Mouse (Mus musculus) thymus, postnatal 4 days (tissue): Measurements from ENCODE around the gene Maml3.

ENCODE experiments used
- DNase-seq: peaks from one replicate; pipeline ENCODE4 v3.0.0; 2021

Maml3 gene

GRCm38 (mm10) chr3:51697931-51698330 is 406.9 kb downstream of the Maml3 start:
- DNase-seq: no peak

GRCm38 (mm10) chr3:51695713-51696112 is 409.2 kb downstream of the Maml3 start:
- DNase-seq: no peak

- no peak for DNase-seq
These were observed 410.3 kb downstream of the Maml3 start for GRCm38 (mm10) chr3:51694576-51694975.

- no peak for DNase-seq
These were observed 411.7 kb downstream of the Maml3 start for GRCm38 (mm10) chr3:51693196-51693595.

- no peak for DNase-seq
These were observed 416.2 kb downstream of the Maml3 start for GRCm38 (mm10) chr3:51688725-51689124.

- DNase-seq: no peak
These were observed 418.1 kb downstream of the Maml3 start for GRCm38 (mm10) chr3:51686791-51687190.

GRCm38 (mm10) chr3:51686316-51686715 is 418.6 kb downstream of the Maml3 start:
- no peak for DNase-seq

- no peak for DNase-seq
These were observed 419.3 kb downstream of the Maml3 start for GRCm38 (mm10) chr3:51685539-51685938.

- no peak for DNase-seq
These were observed 429.9 kb downstream of the Maml3 start for GRCm38 (mm10) chr3:51674963-51675362.

DNA sequence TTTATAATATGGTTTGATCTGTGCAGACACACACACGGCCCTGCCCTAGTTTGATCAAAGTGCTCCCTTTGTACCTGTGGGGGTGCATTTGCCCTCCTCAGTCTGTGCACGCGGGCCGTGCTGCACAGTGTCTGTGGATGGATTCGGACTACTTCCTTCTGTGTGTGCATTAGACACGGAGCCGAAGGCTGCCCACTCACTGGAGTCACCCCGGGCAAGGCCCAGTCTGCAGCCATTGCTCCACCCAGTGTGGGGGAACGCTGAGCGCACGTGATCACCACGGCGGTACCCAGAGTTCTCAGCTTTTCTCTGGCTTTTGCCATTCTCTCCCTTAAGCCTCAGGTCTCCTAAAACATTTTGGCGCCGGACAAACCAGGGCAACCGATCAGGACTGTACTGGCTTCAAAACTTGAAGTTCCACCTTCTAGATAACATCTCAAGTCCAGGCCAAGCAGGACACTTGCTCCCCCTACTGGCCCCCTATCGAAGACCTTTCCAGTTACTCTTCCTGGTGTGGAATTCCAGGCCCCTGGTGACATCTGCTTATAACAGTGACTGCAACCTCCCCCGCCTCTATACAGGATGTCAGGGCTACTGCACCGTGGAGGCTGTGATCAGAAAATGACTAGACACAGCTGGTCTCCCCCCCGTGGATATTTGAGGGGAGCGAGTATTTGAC is 431.3 kb downstream of the Maml3 start:
- peak; percentile 57 for DNase-seq

GRCm38 (mm10) chr3:51672631-51673030 is 432.2 kb downstream of the Maml3 start:
- DNase-seq: no peak

DNA sequence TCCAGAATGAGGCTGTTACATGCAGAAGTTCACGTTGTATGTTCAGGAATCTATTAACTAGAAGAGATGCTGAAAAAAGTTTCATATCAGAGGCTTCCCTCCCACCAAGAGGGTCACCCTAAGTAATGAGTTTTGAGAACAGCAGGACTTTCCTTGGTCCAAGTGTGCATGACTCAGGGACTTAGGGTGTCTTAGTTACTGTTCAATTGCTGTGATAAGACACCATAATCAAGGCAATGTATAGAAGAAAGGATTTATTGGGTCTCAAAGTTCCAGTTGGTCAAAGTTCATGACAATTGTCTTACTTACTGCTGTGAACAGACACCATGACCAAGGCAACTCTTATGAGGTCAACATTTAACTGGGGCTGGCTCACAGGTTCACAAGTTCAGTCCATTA is 433.8 kb downstream of the Maml3 start:
- DNase-seq: no peak

DNA sequence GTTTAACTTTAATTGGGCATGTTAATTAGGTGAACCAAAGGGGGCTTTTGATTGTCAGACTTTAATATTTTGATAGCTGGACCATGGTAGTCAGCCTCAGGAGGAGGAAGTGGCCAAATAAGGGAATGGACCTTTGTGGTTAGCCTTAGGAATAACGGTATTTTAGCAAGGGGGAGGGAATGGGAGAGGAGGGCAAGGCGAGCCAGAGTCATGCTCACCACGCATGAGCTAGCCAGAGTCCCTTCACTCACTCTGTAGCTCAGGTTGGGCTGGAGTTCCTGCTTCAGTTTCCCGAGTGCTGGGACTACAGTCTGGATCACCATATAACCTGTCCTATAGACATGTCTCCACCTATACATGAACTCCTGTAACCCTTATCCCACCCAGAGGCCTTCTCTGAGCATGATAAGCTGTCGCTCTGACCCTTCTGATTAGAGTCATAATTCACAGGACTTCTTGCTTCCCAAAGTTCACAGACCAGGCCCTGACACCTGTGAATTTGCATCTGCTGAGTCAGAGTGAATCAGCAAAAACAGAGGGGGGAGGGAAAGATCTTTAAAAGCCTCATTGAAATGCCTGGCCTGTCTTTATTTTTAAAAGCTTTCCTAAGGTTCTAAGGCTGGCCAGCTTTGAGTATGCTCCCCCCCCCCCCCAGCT is 434.3 kb downstream of the Maml3 start:
- no peak for DNase-seq

- no peak for DNase-seq
These were observed 436.3 kb downstream of the Maml3 start for GRCm38 (mm10) chr3:51668607-51669006.

DNA sequence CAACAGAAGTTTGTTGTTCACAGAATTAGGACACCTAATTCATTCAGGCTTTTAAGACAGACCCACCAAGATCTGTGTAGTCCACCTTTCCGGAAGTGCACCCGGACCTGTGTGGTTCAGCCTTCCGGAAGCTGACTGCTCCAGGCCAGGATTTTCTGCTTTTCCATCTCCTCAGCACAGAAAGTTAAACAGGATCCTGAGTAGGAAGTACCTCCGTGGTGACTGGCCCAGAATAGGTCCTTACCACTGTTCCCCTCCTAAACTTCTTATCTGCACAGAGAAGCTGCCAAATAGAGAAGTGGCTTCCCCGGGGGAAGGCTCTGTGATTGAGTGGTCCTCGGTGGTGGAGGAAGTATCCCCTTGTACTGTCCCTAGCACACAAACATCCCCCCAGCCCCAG is 442.3 kb downstream of the Maml3 start:
- peak; percentile 43 for DNase-seq

DNA sequence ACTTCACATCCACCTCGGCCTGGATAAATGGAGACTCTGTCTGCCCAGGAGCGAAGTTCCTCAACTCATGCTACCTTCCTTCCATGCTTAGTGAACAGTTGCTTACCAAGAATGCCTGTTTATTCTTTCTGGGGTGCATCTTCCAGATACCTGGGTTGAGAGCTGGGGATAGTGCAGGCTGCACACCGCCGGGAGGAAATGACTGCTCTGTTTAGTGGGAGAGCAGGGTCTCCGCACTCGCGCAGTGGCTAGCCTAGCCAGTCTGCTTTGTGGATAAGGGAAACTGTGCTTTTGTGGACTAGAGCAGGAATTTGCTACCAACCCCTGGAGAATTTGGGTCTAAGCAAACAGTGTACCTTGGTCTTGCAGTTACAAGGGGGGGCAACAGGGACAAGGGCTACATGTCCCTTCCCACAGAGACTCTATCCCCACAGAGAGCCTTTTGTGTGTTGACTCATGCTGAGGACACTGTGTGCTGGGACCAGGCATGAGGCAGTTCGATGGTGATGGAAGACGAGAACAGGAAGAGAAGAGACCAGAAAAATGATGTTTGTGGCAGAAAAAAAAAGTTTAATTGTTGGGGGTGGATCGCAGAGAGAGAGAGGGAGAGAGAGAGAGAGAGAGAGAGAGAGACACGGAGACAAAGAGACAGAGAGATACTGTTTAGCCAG is 442.9 kb downstream of the Maml3 start:
- DNase-seq: peak; percentile 70

- DNase-seq: peak; percentile 52
These were observed 443.5 kb downstream of the Maml3 start for GRCm38 (mm10) chr3:51661376-51661775.

GRCm38 (mm10) chr3:51660821-51661276 is 444.0 kb downstream of the Maml3 start:
- peak; percentile 48 for DNase-seq

DNA sequence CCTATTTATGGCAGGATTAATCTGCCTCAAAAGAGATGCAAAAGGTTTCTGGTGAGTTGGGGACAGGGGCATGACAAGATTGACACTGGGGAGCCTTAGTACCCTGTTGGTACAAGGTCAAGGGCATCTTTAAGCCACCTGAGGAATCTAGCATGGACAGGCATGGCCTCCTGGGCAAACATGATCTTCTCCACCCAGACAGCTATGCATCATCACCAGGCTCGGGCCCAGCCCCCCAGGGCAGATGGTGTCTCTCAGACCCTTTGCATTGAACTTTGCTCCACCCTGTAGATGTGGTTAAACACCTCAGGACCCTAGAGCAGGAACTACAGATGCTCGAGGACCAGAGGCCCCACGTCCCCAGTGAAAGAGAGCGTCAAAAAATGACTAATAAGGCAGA is 444.8 kb downstream of the Maml3 start, which contains the start of gene Mgst2:
Mgst2 (plus strand) TSS at position 301 of the 400 bp plus-strand sequence.
- peak; percentile 22 for DNase-seq

DNA sequence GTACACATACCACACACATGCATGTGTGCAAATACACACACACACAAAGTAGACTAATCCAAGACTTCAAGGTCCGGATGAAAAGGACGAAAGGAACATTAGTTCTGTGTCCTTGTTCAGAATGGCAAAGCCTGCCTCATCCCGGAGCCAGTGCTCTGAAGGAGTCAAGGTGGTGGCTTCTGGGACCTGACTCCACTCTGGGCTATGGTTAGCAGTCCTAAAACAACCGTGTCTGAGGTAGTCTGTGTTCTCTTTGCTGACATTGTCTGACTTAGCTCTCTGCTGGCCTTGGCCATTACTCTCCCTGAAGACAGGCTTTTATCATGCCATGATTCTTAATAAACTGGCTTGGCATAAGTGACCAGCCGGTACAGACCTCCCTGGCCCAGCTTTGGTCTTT is 445.5 kb downstream of the Maml3 start:
- DNase-seq: no peak

- peak; percentile 73 for DNase-seq
These were observed 450.4 kb downstream of the Maml3 start for GRCm38 (mm10) chr3:51654303-51655055.

- DNase-seq: peak; percentile 80
These were observed 452.2 kb downstream of the Maml3 start for GRCm38 (mm10) chr3:51652701-51653100.

DNA sequence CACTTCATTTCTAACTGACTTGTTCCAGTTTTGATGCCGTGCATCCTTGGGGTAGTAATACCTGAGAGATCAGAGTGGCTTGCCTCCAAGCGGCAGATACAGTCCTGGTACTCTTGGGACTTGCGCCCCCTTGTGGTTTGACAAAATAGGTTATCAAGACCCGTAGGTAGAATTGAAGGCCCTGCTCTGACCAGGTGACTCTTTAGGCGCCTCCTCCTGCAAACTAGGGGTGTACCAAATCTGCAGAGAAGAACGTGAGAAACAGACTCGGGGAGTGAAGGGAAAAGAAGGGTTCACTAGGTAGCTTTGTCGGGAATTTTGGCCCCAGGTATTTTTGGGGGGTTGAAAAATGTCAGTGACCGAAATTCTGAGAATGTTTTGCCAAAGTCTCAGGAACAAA is 452.6 kb downstream of the Maml3 start:
- peak; percentile 93 for DNase-seq
